Mouse (Mus musculus) G1E (cell line): ENCODE measurements around the gene Wdhd1.

Experiments
- CTCF ChIP-seq: IDR thresholded peaks from 2 replicates; pipeline ENCODE4 v1.5.1; 2012; ENCODE audit warnings: low read depth, low read length, inconsistent platforms, mixed read lengths
- GATA1 ChIP-seq: IDR thresholded peaks from 2 replicates; pipeline ENCODE4 v1.6.1; 2012; ENCODE audit warnings: borderline replicate concordance, low read length, inconsistent platforms, mixed read lengths
- POLR2AphosphoS5 ChIP-seq: IDR thresholded peaks from 2 replicates; pipeline ENCODE4 v1.6.1; 2012; ENCODE audit warnings: low read depth, low read length, inconsistent platforms; ENCODE audit not compliant: insufficient replicate concordance
- TAL1 ChIP-seq: conservative IDR thresholded peaks from 2 replicates; pipeline ENCODE4 v1.6.1; 2012; ENCODE audit warnings: low read depth, low read length, inconsistent platforms, mixed read lengths

GRCm38 (mm10) chr14:47229796-47230376, 46.8 kb downstream of the Wdhd1 start:
- TF ChIP-seq CTCF (no peak), GATA1 (no peak), POLR2AphosphoS5 (no peak), TAL1 (no peak)
